Mouse (Mus musculus) CH12.LX (cell line): ENCODE results near the gene Tmc3. TPM values are rescaled to one million over a fixed set of nuclear protein-coding genes. Genes with fewer than 3 reads are reported as not detected.

Experiments used
- DNase-seq: peaks from one replicate; pipeline ENCODE4 v3.0.0-alpha.2; 2013; ENCODE audit errors: extremely low read depth
- H3K27ac ChIP-seq: 2 replicates; pipeline ENCODE4 v1.5.1; 2012; ENCODE audit warnings: low read depth, mild to moderate bottlenecking, control low read depth, moderate library complexity; ENCODE audit not compliant: insufficient read depth
- H3K27me3 ChIP-seq: replicated peaks from 2 replicates; pipeline ENCODE3; 2012; ENCODE audit warnings: inconsistent platforms
- H3K36me3 ChIP-seq, 2 experiments: replicated peaks in 1 of 2; 2 replicates each; pipeline versions ENCODE3 to v1.6.1; 2012; ENCODE audit warnings: inconsistent platforms in 1 of 2, low read length in 1 of 2, mild to moderate bottlenecking in 1 of 2, mixed read lengths in 1 of 2, moderate library complexity in 1 of 2; ENCODE audit not compliant: control insufficient read depth in 1 of 2, insufficient read depth in 1 of 2
- H3K4me1 ChIP-seq, 2 experiments: 2 replicates each; pipeline ENCODE4 v1.6.1; 2012; ENCODE audit warnings: inconsistent platforms in 1 of 2, moderate library complexity in 1 of 2; ENCODE audit not compliant: insufficient read depth in 2 of 2, control insufficient read depth in 1 of 2
- H3K4me2 ChIP-seq: 2 replicates; pipeline ENCODE4 v1.6.1; 2012; ENCODE audit warnings: low read depth, mild to moderate bottlenecking, control low read depth; ENCODE audit not compliant: poor library complexity, insufficient read depth, severe bottlenecking
- H3K4me3 ChIP-seq, 3 experiments: fragments of 150-350 bp in 1 of 3; sonication (generic) in 1 of 3; replicated peaks in 1 of 3; 2 replicates each; pipeline versions ENCODE3 to v1.5.1; 2011 to 2012; ENCODE audit warnings: low read depth in 2 of 3, low read length in 2 of 3, mild to moderate bottlenecking in 2 of 3, moderate library complexity in 2 of 3, control low read depth in 1 of 3, improper control_type of control experiment in 1 of 3, inconsistent platforms in 1 of 3, mixed read lengths in 1 of 3; ENCODE audit not compliant: poor library complexity in 1 of 3
- H3K79me2 ChIP-seq: replicated peaks from 2 replicates; pipeline ENCODE4 v1.6.1; 2012; ENCODE audit warnings: mild to moderate bottlenecking, moderate library complexity; ENCODE audit not compliant: control insufficient read depth, poor library complexity, insufficient read depth, severe bottlenecking; ENCODE audit errors: extremely low read depth
- H3K9ac ChIP-seq: 2 replicates; pipeline ENCODE4 v1.6.1; 2012; ENCODE audit warnings: low read depth, mild to moderate bottlenecking, control low read depth, moderate library complexity; ENCODE audit not compliant: insufficient read depth
- H3K9me3 ChIP-seq: replicated peaks from 2 replicates; pipeline ENCODE3; 2012; ENCODE audit warnings: low read length, inconsistent platforms, mixed read lengths
- CTCF ChIP-seq, 2 experiments: IDR thresholded peaks in 1 of 2; conservative IDR thresholded peaks in 1 of 2; 2 replicates each; pipeline ENCODE4 v1.5.1; 2011 to 2012; ENCODE audit warnings: low read depth in 2 of 2, low read length in 2 of 2, improper control_type of control experiment in 1 of 2, inconsistent platforms in 1 of 2, mild to moderate bottlenecking in 1 of 2, moderate library complexity in 1 of 2
- E2F4 ChIP-seq: IDR thresholded peaks from 2 replicates; pipeline ENCODE4 v1.6.1; 2011; ENCODE audit warnings: low read depth, low read length, improper control_type of control experiment; ENCODE audit not compliant: insufficient replicate concordance
- ELF1 ChIP-seq: IDR thresholded peaks from 2 replicates; pipeline ENCODE4 v1.6.1; 2014; ENCODE audit warnings: low read depth, mild to moderate bottlenecking, inconsistent platforms, low read length, improper control_type of control experiment
- EP300 ChIP-seq: IDR thresholded peaks from 2 replicates; pipeline ENCODE4 v1.6.1; 2011; ENCODE audit warnings: low read length, improper control_type of control experiment
- GABPA ChIP-seq: IDR thresholded peaks from 2 replicates; pipeline ENCODE4 v1.6.1; 2012; ENCODE audit warnings: low read depth, low read length, improper control_type of control experiment, inconsistent platforms; ENCODE audit not compliant: insufficient replicate concordance
- JUND ChIP-seq: conservative IDR thresholded peaks from 2 replicates; pipeline ENCODE4 v1.6.1; 2011; ENCODE audit warnings: low read depth, low read length, improper control_type of control experiment
- MAFK ChIP-seq: IDR thresholded peaks from 2 replicates; pipeline ENCODE4 v1.6.1; 2011; ENCODE audit warnings: low read length, improper control_type of control experiment; ENCODE audit not compliant: insufficient replicate concordance
- MAX ChIP-seq: IDR thresholded peaks from 2 replicates; pipeline ENCODE4 v1.6.1; 2011; ENCODE audit warnings: low read length, improper control_type of control experiment
- MAZ ChIP-seq: IDR thresholded peaks from 2 replicates; pipeline ENCODE4 v1.6.1; 2012; ENCODE audit warnings: low read depth, mild to moderate bottlenecking, inconsistent platforms, low read length, improper control_type of control experiment, moderate library complexity
- MYC ChIP-seq: IDR thresholded peaks from 2 replicates; pipeline ENCODE4 v1.6.1; 2011; ENCODE audit warnings: low read depth, mild to moderate bottlenecking, improper control_type of control experiment, low read length
- NELFE ChIP-seq: IDR thresholded peaks from 2 replicates; pipeline ENCODE4 v1.6.1; 2011; ENCODE audit warnings: low read depth, low read length, improper control_type of control experiment
- NRF1 ChIP-seq: IDR thresholded peaks from 2 replicates; pipeline ENCODE4 v1.6.1; 2014; ENCODE audit warnings: low read depth, mild to moderate bottlenecking, inconsistent platforms, low read length, improper control_type of control experiment, moderate library complexity
- PAX5 ChIP-seq: IDR thresholded peaks from 2 replicates; pipeline ENCODE4 v1.6.1; 2012; ENCODE audit warnings: low read length, inconsistent platforms, mixed read lengths
- POLR2A ChIP-seq: IDR thresholded peaks from 2 replicates; pipeline ENCODE4 v1.6.1; 2011; ENCODE audit warnings: low read depth, mild to moderate bottlenecking, improper control_type of control experiment, low read length
- RAD21 ChIP-seq: IDR thresholded peaks from 2 replicates; pipeline ENCODE4 v1.6.1; 2011; ENCODE audit warnings: low read depth, mild to moderate bottlenecking, low read length, improper control_type of control experiment, moderate library complexity
- RCOR1 ChIP-seq: conservative IDR thresholded peaks from 2 replicates; pipeline ENCODE4 v1.6.1; 2012; ENCODE audit warnings: low read depth, mild to moderate bottlenecking, inconsistent platforms, low read length, improper control_type of control experiment
- SMC3 ChIP-seq: IDR thresholded peaks from 2 replicates; pipeline ENCODE4 v1.6.1; 2011; ENCODE audit warnings: low read depth, low read length, improper control_type of control experiment
- TBP ChIP-seq: conservative IDR thresholded peaks from 2 replicates; pipeline ENCODE4 v1.6.1; 2011; ENCODE audit warnings: low read depth, low read length, improper control_type of control experiment
- TCF12 ChIP-seq: IDR thresholded peaks from 2 replicates; pipeline ENCODE4 v1.6.1; 2014; ENCODE audit warnings: low read depth, mild to moderate bottlenecking, inconsistent platforms, low read length, improper control_type of control experiment
- UBTF ChIP-seq: IDR thresholded peaks from 2 replicates; pipeline ENCODE4 v1.6.1; 2012; ENCODE audit warnings: low read depth, mild to moderate bottlenecking, inconsistent platforms, low read length, improper control_type of control experiment, moderate library complexity
- ZMIZ1 ChIP-seq: IDR thresholded peaks from 2 replicates; pipeline ENCODE4 v1.6.1; 2012; ENCODE audit warnings: low read depth, mild to moderate bottlenecking, inconsistent platforms, low read length, improper control_type of control experiment
- ZNF384 ChIP-seq: IDR thresholded peaks from 2 replicates; pipeline ENCODE4 v1.6.1; 2012; ENCODE audit warnings: low read depth, low read length, improper control_type of control experiment, inconsistent platforms
- dilution Hi-C: fragments of 300-500 bp; cut with MboI; formaldehyde crosslinking; loops from 2 replicates; pipeline ENCODE4 v1.14.3; 2020; ENCODE audit warnings: low sequenced_read_pairs; ENCODE audit not compliant: extremely low pct_unique_long_range_greater_than_20kb, extremely low pct_ligation_motif_present
- in situ Hi-C: fragments of 300-500 bp; cut with MboI; formaldehyde crosslinking; loops from 3 replicates; pipeline ENCODE4 v1.14.3; 2019; ENCODE audit warnings: low sequenced_read_pairs, low pct_ligation_motif_present, low pct_unique_long_range_greater_than_20kb, mixed read lengths
- polyA plus RNA-seq: library from polyadenylated mRNA; unstranded; fragments of >175 nt; gene quantifications from 2 replicates; pipeline ENCODE4 v1.2.1, GENCODE M21; 2012; ENCODE audit warnings: low read depth; ENCODE audit not compliant: insufficient read length
- total RNA-seq, 2 experiments: library from RNA; depleted of rRNA; stranded (reverse); fragments of 300-350 nt in 1 of 2; fragments of >200 nt in 1 of 2; gene quantifications; 2 replicates each; pipeline ENCODE4 v1.2.3; 2012 to 2014

Tmc3 gene
- total and polyA plus RNA-seq, 3 experiments, result 1.2 to 3.0 (median 2.2) TPM

GRCm38 (mm10) chr7:83615272-83615671 lies 30.5 kb downstream of the Tmc3 start:
- no peak for DNase-seq
- H3K27me3 ChIP-seq, result no peaks in the 10 kb centered on the region
- no peaks in the 10 kb centered on the region for H3K9me3 ChIP-seq
- dilution Hi-C loops (no loop called here), in situ Hi-C loops (no loop called here)
- no peak overlapping the region for H3K4me3 ChIP-seq
- no peaks in the 10 kb centered on the region for H3K79me2 ChIP-seq
- H3K36me3 ChIP-seq, result peaks cover 14 to 84% of the 10 kb centered on the region in 2 experiments
- no peak overlapping the region for H3K9ac ChIP-seq
- TF ChIP-seq MAX (no peak), TCF12 (no peak), PAX5 (no peak), E2F4 (no peak), ZMIZ1 (no peak), TBP (no peak), POLR2A (no peak), EP300 (no peak), NELFE (no peak), SMC3 (no peak)
- no peak overlapping the region for H3K27ac ChIP-seq
- H3K4me1 ChIP-seq, result peaks cover 8 to 38% of the 10 kb centered on the region in 2 experiments
- H3K4me2 ChIP-seq, result no peak overlapping the region

DNA sequence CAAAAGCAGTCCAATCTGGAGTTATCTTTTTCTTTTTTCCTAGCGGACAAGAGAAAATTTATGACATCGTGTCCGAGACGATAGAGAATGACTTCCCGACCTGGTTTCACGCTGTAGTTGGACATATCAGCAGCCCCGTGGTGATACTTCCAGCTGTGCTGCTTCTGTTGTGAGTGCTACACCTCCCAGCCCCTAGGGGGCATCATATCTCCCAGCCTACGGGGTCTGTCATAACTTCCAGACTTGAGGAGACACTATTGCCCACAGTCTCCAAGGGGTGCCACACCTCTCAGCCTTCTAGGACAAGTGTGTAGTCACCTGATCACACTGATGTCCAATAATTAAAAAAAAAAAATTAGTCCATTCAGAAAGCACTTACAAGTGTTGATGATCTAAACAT lies 31.1 kb downstream of the Tmc3 start:
- Histone ChIP-seq H3K4me1 (peaks cover 8 to 32% of the 10 kb centered on the region in 2 experiments), H3K79me2 (no peaks in the 10 kb centered on the region), H3K9ac (no peak overlapping the region), H3K27me3 (no peaks in the 10 kb centered on the region), H3K27ac (no peak overlapping the region), H3K36me3 (peaks cover 11 to 79% of the 10 kb centered on the region in 2 experiments), H3K4me2 (no peak overlapping the region), H3K4me3 (no peak overlapping the region), H3K9me3 (no peaks in the 10 kb centered on the region)
- no peak for DNase-seq
- dilution Hi-C loops, result no loop called here
- TF ChIP-seq NRF1 (no peak), SMC3 (peak; percentile 57), ZNF384 (no peak), CTCF (conservative IDR thresholded peaks at IDR 0.05 in 1 of 2, IDR thresholded peaks at IDR 0.05 in 1 of 2; ENCODE audit: low read depth in 2 of 2, low read length in 2 of 2) (peak; percentile 42 to 66; a peak in 3 of 4 replicates), RAD21 (peak; percentile 35), MAFK (no peak)
- in situ Hi-C loops, result no loop called here

DNA sequence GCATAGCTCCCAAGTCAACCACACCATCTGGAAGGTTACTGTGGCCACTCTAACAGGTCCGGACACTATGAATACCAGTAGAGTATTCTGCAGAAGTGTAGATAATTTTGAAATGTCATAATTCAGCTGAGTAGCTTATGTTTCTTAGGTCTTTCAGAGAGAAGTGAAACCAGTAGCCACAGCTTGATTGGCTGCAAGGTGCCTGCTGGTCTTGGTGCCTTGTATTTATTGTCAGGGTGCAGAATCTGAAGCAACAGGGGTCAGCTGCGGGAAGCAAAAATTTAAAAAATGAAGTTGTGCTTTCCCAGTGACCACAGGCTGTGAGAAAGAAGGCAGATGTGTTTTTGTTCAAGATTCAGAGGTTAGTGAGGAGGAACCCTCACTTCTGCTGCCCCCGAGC lies 31.5 kb downstream of the Tmc3 start:
- H3K9ac ChIP-seq, result no peak overlapping the region
- H3K4me2 ChIP-seq, result no peak overlapping the region
- no peak overlapping the region for H3K4me3 ChIP-seq
- no peak for DNase-seq
- no peaks in the 10 kb centered on the region for H3K9me3 ChIP-seq
- peaks cover 8 to 30% of the 10 kb centered on the region in 2 experiments for H3K4me1 ChIP-seq
- no peaks in the 10 kb centered on the region for H3K27me3 ChIP-seq
- in situ Hi-C loops (no loop called here), dilution Hi-C loops (no loop called here)
- peaks cover 11 to 79% of the 10 kb centered on the region in 2 experiments for H3K36me3 ChIP-seq
- H3K27ac ChIP-seq, result no peak overlapping the region
- H3K79me2 ChIP-seq, result no peaks in the 10 kb centered on the region
- TF ChIP-seq ZMIZ1 (no peak), RCOR1 (no peak), ELF1 (no peak), TCF12 (no peak), GABPA (no peak), MAZ (no peak), MYC (no peak), SMC3 (no peak), UBTF (no peak), MAX (no peak), ZNF384 (no peak), PAX5 (no peak), JUND (no peak), NELFE (no peak)
